In the genomic region with DNA sequence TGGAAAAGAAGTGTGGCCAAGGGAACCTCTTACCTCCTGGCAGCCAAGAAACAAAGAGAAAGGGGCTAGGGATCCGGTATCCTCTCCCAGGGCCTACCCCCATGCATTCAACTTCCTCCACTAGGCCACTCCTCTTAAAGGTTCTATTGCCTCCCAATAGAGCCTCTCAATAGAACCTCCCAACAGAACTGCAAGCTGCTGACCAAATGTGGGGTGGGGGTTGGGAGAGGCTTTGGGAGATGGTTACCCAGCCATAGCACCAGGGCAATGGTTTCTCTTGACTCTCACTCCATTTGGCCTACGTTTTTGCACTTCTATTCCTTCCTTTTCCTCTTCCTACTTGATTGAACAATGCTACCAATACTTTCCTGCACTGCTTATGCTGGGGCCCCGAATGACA, we compare ENCODE assay signal across 11 mouse cellular contexts.
DNase-seq lines count a peak whose midpoint lies in the region; ATAC-seq and TF ChIP-seq lines count a peak whose summit lies in the region.
"Had no signal": no experiment of that assay in that cellular context is flagged by ENCODE, and none has a peak within 500 bp of the region (broad histone marks: within the 10 kb centered on the region; RNA-seq: fewer than 3 reads in every experiment).

No protein-coding gene starts in this region.

- no peak overlapping the region for H3K27ac ChIP-seq in kidney, postnatal 0 days
- peak overlapping the region; percentile 29 for H3K27ac ChIP-seq in embryonic facial prominence, embryonic 13.5 days
- peak overlapping the region; percentile 76; the same call in 1 of the 2 replicates for H3K27ac ChIP-seq in limb, embryonic 15.5 days
- H3K27ac ChIP-seq: liver, embryonic 15.5 days; midbrain, embryonic 12.5 days had no signal

- 0 out of 2 replicates have a peak overlapping the region, but pooled peaks have one; percentile 30 for H3K4me2 ChIP-seq in kidney, postnatal 0 days (ENCODE audit: low read length)
- peak overlapping the region; percentile 47; the same call in 1 of the 2 replicates for H3K4me2 ChIP-seq in embryonic facial prominence, embryonic 13.5 days
- peak overlapping the region; percentile 24; the same call in 1 of the 2 replicates for H3K4me2 ChIP-seq in limb, embryonic 15.5 days
- H3K4me2 ChIP-seq: liver, embryonic 15.5 days; midbrain, embryonic 12.5 days had no signal

- H3K36me3 ChIP-seq in kidney, postnatal 0 days (ENCODE audit: insufficient read depth, low read length) = no peaks in the 10 kb centered on the region
- no peaks in the 10 kb centered on the region for H3K36me3 ChIP-seq in embryonic facial prominence, embryonic 13.5 days
- no peaks in the 10 kb centered on the region for H3K36me3 ChIP-seq in limb, embryonic 15.5 days
- H3K36me3 ChIP-seq: liver, embryonic 15.5 days; midbrain, embryonic 12.5 days had no signal

- no peak overlapping the region for H3K9ac ChIP-seq in kidney, postnatal 0 days (ENCODE audit: low read depth, low read length)
- H3K9ac ChIP-seq in embryonic facial prominence, embryonic 13.5 days = no peak overlapping the region
- no peak overlapping the region for H3K9ac ChIP-seq in limb, embryonic 15.5 days
- H3K9ac ChIP-seq: liver, embryonic 15.5 days; midbrain, embryonic 12.5 days had no signal

- no peaks in the 10 kb centered on the region for H3K27me3 ChIP-seq in kidney, postnatal 0 days (ENCODE audit: insufficient read depth, low read length)
- H3K27me3 ChIP-seq in embryonic facial prominence, embryonic 13.5 days = no peaks in the 10 kb centered on the region
- H3K27me3 ChIP-seq in limb, embryonic 15.5 days = no peaks in the 10 kb centered on the region
- H3K27me3 ChIP-seq: liver, embryonic 15.5 days had no signal

- TF ChIP-seq CTCF in kidney, postnatal 0 days (IDR thresholded peaks at IDR 0.05; ENCODE audit: low read depth) = no peak

- WGBS in kidney, postnatal 0 days = 68% methylated on average over 3 of the region's 3 CpGs
- 66% methylated on average over 3 of the region's 3 CpGs for WGBS in embryonic facial prominence, embryonic 13.5 days
- WGBS in limb, embryonic 15.5 days = 72% methylated on average over 3 of the region's 3 CpGs

- peak; percentile 61 to 64 for DNase-seq in cerebellum, postnatal 10 days
- no peak for DNase-seq in cerebellum, adult 8-10 months
- no peak for DNase-seq in kidney, postnatal 0 days (ENCODE audit: low spot score)
- no peak for DNase-seq in kidney, postnatal 25 days
- DNase-seq in layer of hippocampus, postnatal 10 days (ENCODE audit: low spot score in 2 of 2) = no peak
- DNase-seq in adrenal gland, postnatal 36 days = no peak

- no peaks in the 10 kb centered on the region for H3K9me3 ChIP-seq in kidney, postnatal 0 days (replicated peaks; ENCODE audit: low read length)
- H3K9me3 ChIP-seq in embryonic facial prominence, embryonic 13.5 days = no peaks in the 10 kb centered on the region
- no peaks in the 10 kb centered on the region for H3K9me3 ChIP-seq in limb, embryonic 15.5 days
- H3K9me3 ChIP-seq: liver, embryonic 15.5 days; midbrain, embryonic 12.5 days had no signal

- no peak overlapping the region for H3K4me3 ChIP-seq in kidney, postnatal 0 days (replicated peaks; ENCODE audit: low read depth, low read length)
- H3K4me3 ChIP-seq in embryonic facial prominence, embryonic 13.5 days = no peak overlapping the region
- H3K4me3 ChIP-seq in limb, embryonic 15.5 days = no peak overlapping the region
- H3K4me3 ChIP-seq: erythroblast, embryonic 14.5 days; liver, embryonic 15.5 days; midbrain, embryonic 12.5 days had no signal

- ATAC-seq in kidney, postnatal 0 days (replicated peaks; ENCODE audit: low FRiP score, low read depth) = no peak
- no peak; the same call in 1 of the 2 replicates for ATAC-seq in embryonic facial prominence, embryonic 13.5 days (ENCODE audit: insufficient number of reproducible peaks, insufficient read depth, low FRiP score, low TSS enrichment, low read depth)
- no peak for ATAC-seq in limb, embryonic 15.5 days (ENCODE audit: insufficient number of reproducible peaks, low FRiP score, low TSS enrichment, low read depth)

- H3K4me1 ChIP-seq in kidney, postnatal 0 days (replicated peaks; ENCODE audit: insufficient read depth, low read length) = peaks cover 14% of the 10 kb centered on the region
- peaks cover 38% of the 10 kb centered on the region for H3K4me1 ChIP-seq in embryonic facial prominence, embryonic 13.5 days
- H3K4me1 ChIP-seq in limb, embryonic 15.5 days = peaks cover 20% of the 10 kb centered on the region
- H3K4me1 ChIP-seq: liver, embryonic 15.5 days had no signal

Comparison
In these comparisons a context has a peak if more than half of its experiments do, and no peak if none do; other contexts are left out.
1. DNase-seq: peak in cerebellum, postnatal 10 days (2 of 2); none in cerebellum, adult 8-10 months (single experiment), kidney, postnatal 0 days (single experiment), kidney, postnatal 25 days (0 of 2), layer of hippocampus, postnatal 10 days (0 of 2) and adrenal gland, postnatal 36 days (0 of 2).
2. Peak in every context shown above with its lines, with median percentiles within 50 percentile points of each other: H3K4me2 ChIP-seq.